Mouse (Mus musculus): ENCODE data around the gene Spindoc. TPM values are rescaled to one million over a fixed set of nuclear protein-coding genes. Genes with fewer than 3 reads are reported as not detected.

The Spindoc gene
- total and polyA plus RNA-seq, 3 experiments: 17.5 to 25.5 (median 18.3) TPM

DNA sequence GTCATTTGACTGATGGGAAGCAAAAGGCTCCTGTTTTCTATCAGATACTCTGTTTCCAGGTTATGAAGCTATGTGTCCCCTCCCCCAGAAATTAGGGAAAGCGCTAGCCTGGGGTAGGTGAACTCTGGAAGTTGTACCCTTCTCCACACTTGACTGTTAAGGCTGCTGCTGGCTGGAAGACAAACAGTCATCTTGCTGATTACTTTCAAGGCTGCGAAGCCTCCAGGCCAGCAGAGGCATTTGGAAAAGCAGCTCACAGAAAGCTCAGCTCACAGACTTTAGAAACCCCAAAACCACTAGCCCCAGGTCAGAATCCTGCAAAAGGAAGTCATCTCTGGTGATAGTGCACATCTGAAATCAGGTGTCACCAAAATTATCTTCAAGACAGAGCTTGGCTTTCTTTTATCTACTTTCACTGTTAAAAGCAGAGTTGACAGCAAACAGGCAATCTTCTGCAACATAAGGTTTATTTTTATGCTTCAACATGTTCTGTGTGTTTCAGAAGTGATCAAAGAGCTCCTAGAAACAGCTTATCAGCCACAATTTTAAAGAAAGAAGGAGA, 44.9 kb downstream of the Spindoc start:
- peak; percentile 45 for DNase-seq

DNA sequence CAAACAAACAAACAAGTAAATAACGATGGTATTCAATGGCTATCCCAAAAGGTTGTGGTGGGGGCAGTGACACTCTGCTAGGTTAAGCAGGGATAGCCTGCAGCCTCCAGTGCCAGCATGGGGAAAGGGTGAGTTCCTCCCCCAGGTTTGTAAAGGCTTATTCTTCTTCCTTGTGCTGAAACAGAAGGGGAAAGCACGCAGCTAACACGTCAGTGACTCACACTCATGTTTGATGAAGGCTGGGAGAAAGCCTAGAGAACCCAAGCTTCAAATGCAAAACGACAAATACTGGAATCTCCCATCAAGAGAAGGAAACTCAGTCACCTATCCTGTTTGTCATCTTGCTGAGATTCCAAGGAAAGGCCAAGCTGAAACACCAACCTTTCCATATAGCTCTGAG, 47.1 kb downstream of the Spindoc start:
- DNase-seq: no peak

DNA sequence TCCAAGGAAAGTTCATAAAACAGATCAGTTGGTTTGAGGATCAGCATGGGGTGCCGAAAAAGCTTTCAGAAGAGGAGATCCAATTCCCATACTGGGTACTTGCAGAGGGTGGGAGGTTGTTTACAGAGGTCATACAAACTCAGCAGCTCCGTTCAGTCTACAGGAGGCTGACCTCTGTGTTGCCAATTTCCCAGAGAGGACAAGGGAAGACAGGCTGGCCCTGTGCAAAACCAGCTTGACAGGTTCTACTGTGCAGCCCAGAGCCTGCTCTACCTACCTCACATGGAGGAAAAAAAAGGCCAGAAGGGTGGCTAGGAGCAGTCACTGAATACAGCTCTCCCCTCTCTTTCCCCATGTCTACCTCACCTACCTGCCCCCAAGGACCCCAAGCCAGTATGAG, 48.7 kb downstream of the Spindoc start:
- DNase-seq: no peak

DNA sequence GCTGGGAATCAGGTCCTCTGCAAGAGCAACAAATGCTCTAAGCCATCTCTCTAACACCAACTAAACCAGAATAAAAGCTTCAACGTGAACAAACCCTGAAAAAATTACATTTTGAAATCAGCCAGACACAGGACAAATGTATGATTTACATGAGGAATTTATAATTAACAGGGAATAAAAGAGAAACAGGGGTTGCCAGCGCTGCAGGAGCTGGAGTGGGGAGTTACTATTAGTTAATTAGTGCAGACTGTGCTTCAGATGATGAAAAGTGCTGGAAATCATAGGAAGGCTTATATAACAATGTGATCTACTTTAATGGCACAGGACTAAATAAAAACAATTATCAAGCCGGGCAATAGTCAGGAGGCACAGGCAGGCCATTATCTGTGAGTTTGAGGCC, 61.4 kb downstream of the Spindoc start:
- DNase-seq: no peak

DNA sequence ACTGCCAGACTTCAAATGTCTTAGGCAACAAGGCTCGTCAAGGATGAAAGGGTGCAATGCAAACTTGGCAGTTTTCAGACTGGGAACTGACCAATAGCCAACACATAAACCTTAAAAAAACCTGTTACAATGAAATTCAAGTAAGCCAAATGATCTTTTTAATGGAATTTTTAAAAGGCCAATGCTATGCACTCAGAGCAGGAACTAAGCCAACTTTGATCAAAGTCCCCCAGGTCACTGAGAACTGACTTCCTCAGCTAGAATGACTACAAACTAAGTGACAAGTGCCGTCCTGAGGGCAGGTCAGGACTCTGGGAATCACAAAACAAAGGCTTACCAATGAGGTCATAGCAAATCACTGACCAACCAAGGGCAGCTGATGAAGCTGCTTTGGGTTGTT, 62.6 kb downstream of the Spindoc start:
- DNase-seq: peak; percentile 57

DNA sequence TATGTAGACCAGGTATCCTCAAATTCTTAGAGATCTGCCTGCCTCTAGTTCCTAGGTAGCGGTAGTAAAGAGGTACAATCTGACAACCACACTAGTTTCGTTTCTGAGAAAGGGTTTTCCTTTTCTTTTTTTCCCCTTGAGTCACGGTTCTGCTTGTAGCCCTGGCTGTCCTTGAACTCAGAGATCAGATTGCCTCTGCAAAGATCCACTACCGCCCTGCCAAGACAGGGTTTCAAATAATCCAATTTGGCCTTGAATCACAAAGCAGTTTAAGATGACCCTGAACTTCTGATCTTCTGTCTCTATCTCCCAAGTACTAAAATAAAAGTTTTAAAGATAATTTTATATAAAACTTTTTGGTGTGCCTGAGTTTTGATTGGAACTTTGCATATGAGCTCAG, 65.1 kb downstream of the Spindoc start:
- DNase-seq: peak; percentile 72

DNA sequence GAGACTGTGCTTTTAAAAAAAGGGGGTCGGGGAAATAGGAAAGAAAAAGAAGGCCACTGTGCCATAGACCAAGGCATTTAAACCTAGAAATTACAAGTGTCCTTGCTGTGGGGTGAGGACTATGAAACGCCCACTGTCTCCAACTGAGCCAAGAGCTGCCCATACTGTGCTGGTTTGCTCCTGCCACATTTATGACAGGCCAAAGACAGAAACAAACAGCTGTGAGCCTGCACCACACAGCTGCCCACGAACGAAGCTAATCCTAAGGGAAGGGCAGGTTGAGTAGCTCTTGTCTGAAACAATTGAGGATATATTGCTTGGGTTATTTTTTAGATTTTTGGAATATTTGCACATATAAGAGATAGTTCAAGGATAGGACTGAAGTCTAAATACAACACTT, 66.0 kb downstream of the Spindoc start:
- no peak for DNase-seq

DNA sequence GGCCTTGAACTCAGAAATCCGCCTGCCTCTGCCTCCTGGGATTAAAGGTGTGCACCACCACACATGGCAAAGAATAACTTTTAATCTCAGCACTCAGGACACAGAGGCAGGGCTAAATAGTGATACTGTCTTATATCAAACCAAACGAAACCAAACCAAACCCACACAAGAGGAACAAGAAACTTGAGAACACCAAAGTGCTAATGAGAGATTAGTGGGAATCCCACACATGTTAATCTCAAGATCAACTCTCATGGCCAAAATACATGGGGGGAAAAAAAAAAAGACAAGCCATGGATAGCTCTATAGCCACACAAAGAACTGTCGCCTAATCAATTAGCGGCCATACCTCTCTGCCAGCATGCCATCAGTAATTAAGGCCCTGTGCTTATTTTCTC, 67.2 kb downstream of the Spindoc start:
- no peak for DNase-seq

DNA sequence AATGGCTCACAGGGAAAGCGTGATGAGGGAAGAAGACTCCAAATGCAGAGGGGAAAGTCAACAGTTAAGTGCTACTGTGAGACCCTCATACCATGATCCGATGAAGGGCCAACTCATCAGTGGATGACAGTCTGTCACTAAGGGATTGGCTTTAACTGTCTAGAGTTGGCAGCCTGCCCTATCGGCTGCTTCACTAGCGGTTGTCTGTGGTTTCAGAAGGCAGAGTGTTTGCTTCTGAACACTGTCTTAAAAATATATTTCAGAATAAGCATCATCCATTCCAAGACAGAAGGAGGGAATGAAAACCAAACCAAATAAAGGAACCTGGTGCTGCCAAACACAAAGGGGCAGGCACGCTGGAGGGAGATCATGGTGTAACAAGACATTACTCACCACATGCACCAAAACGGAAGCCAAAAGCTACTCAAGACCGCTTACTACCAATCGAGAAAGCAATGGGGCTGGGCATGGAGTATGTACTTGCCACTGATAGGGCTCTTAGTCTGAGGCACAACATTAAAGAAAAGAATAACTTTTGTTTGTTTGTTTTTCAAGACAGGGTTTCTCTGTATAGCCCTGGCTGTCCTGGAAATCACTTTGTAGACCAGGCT, 67.7 kb downstream of the Spindoc start:
- DNase-seq: no peak

DNA sequence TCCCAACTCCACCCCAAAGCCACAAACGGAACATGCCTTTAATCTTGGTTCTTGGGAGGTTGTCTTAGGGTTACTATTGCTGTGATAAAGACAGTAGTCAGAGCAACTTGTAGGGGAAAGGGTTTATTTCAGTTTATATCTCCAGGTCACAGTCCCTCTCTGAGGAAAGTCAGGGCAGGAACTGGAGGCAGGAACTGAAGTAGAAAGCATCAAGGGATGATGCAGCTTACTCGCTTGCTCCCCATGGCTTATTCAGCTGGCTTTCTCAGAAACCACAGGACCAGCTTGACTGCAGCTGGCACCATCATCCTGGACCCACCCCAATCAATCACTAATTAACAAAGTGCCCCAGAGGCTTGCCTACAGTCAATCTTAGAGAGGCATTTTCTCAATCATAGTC, 69.1 kb downstream of the Spindoc start:
- DNase-seq: no peak

DNA sequence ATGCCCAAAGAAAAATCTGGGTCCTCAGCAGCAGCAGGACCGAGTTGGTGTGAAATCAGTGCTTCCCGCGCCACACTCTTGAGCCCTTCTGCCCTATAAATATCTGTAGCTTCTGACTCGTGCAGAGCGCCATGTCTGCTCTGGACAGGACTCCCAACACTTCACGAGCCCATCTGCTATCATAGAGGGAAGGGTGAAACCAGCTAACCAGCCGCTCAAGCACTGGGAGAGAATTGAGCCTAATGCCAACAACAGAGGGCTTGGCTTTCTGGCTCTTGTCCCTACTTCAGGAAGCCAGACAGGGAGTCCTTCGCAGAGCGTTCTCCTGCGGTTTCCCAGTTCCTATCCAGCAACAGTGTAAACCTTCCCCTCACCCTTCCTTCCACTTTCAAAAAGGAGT, 71.5 kb downstream of the Spindoc start:
- DNase-seq: no peak

DNA sequence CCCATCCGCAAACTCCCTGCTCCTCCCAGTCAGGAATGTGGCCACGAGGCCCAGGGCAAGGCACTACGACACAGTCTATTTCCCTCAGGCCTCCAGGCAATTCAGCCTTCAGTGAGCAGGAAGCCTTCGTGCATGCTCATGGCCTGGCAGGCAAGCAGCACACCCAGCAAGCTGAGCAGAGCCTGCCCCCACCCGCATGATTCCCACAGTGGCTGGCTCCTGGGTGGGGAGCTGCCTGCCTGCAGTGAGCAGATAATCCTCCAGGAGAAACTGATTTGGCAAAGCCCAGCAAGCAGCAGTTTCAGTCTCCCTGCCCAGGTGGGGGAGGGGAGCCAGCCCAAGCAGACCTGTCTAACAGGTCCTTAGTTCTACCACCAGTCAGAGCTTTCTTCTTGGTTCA, 72.1 kb downstream of the Spindoc start:
- DNase-seq: peak; percentile 46

DNA sequence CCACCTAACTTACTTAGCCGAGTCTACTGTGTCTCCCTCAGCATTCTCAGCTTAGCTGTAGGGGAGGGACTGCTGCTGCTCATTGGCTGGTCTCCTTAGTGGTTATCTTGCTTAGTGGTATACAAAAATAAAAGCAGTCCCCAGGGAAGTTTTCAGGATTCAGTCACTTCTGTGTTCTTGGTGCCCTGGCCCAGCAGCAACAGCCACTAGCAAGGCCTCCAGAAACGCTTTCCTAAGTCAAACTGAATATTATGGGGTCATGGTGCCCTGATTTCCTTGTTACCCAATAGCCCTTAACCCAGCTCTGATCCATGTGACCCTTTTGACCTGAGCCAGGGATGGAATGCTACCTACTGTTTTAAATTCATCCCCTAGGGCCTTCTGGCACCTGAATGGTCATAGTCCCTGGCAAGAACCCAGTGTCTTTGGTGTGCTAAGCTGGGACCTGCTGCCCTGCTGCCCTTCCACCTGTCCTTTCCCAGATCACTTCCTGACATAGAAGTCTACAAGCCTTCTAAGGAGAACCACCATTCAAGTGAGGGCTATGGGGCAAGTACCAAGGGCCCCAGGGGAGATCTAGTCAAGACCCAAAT, 73.0 kb downstream of the Spindoc start:
- DNase-seq: peak; percentile 31

DNA sequence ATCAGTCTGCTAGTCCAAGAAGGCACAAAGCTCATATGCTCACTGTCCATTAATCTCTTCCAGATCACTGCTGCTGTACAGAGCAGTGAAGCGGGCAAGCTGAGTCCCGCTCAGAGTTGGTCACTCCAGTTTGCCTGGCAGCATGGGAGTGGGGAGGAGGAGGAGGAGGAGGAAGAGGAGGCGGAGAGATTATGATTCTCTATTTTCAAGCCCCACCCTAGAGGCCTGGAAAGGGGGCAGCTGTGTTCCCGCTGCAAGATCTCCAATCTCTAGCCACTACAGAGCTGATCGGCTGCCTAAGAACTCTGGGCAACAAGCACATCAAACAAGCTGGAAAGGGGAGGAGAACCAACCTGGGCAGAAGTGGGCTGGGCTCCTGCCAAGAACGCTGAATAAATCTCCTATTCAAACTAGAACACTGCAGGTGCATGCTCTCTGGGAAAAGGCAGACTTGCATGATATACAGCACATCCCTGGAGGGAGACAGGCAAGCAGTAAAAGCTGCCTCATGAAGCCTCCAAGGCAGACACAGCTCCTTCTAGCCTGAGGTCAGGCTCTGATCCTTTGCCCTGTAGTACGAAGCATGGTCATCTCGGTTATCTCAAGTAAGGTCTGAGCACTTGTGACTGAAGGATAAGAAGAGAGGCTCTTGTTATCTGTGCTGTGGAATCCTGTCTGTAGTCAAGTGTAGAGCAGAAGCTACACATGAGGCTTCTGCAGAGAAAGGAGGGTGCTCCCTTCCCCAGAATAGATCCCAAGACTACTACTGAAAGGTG, 74.6 kb downstream of the Spindoc start:
- DNase-seq: peak; percentile 39

DNA sequence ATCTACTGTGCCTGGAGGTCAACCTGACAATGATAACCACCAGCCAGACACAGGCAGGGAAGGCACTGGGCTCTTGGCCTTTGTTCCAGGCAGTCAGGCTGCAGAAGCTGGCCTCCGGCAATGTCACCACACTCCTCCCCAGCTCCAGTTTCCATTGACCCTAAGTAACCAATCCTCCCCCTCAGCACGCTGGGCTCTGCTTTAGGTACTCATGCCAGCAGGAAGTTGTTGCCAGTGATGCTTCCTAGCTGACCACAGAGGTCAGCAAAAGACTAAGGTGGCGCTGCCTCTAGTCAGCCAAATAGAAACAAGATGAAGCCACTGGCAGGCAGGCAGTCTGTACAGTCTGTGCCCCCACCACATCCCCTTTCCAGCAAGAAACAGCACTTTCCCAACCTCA, 75.8 kb downstream of the Spindoc start:
- peak; percentile 42 for DNase-seq

DNA sequence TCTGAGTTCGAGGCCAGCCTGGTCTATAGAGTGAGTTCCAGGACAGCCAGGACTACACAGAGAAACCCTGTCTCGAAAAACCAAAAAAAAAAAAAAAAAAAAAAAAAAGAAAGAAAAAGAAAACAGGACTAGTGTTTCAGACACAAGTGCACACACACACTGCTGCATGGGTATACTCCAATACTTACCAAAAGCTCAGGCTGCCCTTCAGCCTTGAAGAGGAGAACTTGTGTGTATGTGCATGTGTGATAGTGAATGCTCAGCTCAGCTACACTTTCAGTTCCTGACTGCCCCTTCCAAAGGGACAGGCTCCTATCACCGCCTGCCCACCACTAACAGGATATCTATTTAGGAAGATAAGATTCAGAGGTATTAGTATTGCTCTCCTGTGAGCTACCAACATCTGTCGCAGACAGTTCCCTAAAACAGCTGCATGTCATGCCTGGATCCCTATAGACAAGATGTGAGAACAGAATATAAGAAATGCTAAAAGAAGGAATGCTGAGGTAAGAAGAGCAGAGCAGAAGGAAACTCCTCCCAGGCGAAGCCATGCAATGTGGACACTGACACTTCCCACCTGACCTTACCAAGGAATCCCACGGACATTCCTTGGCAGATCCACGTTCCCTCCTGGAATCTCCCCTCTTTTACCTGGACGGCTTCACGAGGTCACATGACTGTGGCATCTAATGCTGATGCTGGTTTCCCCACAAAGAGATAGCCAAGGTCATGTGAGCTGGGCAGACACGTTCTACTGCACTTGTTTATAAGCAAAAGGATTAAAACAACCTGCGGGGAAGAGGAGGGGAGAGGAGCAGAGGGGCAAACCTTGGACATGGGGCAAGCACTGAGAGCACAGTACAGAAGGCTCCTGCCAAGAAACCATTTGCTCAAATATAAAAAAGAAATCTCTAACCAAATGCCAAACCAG, 77.1 kb downstream of the Spindoc start:
- DNase-seq: no peak

DNA sequence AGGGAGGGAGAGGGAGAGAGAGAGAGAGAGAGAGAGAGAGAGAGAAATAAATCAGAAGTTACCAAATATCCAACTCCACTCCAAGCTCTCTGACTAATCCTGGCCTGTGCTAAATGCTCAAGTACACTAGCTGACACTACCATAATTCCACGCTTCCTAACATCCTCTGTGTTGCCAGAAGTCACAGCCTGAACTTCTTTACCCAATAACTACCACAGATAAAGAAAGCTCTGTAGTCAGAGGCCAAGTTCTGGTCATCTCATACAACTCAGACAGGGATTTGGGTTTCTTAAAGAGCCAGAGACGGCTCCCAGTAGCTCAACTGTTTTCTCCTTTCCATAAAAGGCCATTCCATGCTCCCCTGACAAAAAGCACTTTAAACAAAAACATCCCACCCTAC, 78.0 kb downstream of the Spindoc start:
- peak; percentile 34 for DNase-seq

Small RNAs within 50 kb of the gene (microRNA-seq; reads per million reads assigned to microRNA genes)
- 0 reads per million in 2 experiments for gene Mir6991

Other genes with a start within 250 kb of the Spindoc start
- gene Otub1, start 176.7 kb downstream of the Spindoc start, total RNA-seq (2021): 100 to 1,000 TPM; 130 to 138 TPM
- 139 and 141 TPM in 2 replicates for gene Otub1, start 176.7 kb downstream of the Spindoc start, polyA plus RNA-seq (2012; rRNA removed)
- 1,000 to 10,000 TPM; 1,087 to 1,191 TPM for gene Cox8a, start 165.4 kb downstream of the Spindoc start, total RNA-seq (2021)
- gene Cox8a, start 165.4 kb downstream of the Spindoc start, polyA plus RNA-seq (2012; rRNA removed): 2,774 and 3,841 TPM in 2 replicates
- 10 to 100 TPM; 18.5 to 19.9 TPM for gene Naa40, start 141.8 kb downstream of the Spindoc start, total RNA-seq (2021)
- 18.0 and 19.9 TPM in 2 replicates for gene Naa40, start 141.8 kb downstream of the Spindoc start, polyA plus RNA-seq (2012; rRNA removed)
- 1 to 10 TPM; 1.9 to 6.3 TPM for gene Rcor2, start 115.7 kb downstream of the Spindoc start, total RNA-seq (2021)
- 4.7 and 7.4 TPM in 2 replicates for gene Rcor2, start 115.7 kb downstream of the Spindoc start, polyA plus RNA-seq (2012; rRNA removed)
- gene Mark2, start 41.1 kb downstream of the Spindoc start, total RNA-seq (2021): 10 to 100 TPM; 70.2 to 71.5 TPM
- gene Mark2, start 41.1 kb downstream of the Spindoc start, polyA plus RNA-seq (2012; rRNA removed): 104 and 124 TPM in 2 replicates
- 10 to 100 TPM; 18.4 to 26.0 TPM for gene 2700081O15Rik, start 34.6 kb upstream of the Spindoc start, total RNA-seq (2021)
- 46.5 and 52.4 TPM in 2 replicates for gene 2700081O15Rik, start 34.6 kb upstream of the Spindoc start, polyA plus RNA-seq (2012; rRNA removed)
- 100 to 1,000 TPM; 133 to 151 TPM for gene Rtn3, start 100.3 kb upstream of the Spindoc start, total RNA-seq (2021)
- 115 and 137 TPM in 2 replicates for gene Rtn3, start 100.3 kb upstream of the Spindoc start, polyA plus RNA-seq (2012; rRNA removed)
- gene Atl3, start 111.0 kb upstream of the Spindoc start, total RNA-seq (2021): 100 to 1,000 TPM in 1 of 2 experiments, 10 to 100 TPM in 1; 94.1 to 107 TPM
- 10.9 and 14.4 TPM in 2 replicates for gene Atl3, start 111.0 kb upstream of the Spindoc start, polyA plus RNA-seq (2012; rRNA removed)
- gene Pla2g16, start 174.5 kb upstream of the Spindoc start, total RNA-seq (2021): 100 to 1,000 TPM in 1 of 2 experiments, 10 to 100 TPM in 1; 53.9 to 113 TPM
- 10.9 and 13.6 TPM in 2 replicates for gene Pla2g16, start 174.5 kb upstream of the Spindoc start, polyA plus RNA-seq (2012; rRNA removed)
- gene Lgals12, start 224.2 kb upstream of the Spindoc start, total RNA-seq (2021): 10 to 100 TPM; 28.1 to 38.8 TPM
- 9.6 and 20.4 TPM in 2 replicates for gene Lgals12, start 224.2 kb upstream of the Spindoc start, polyA plus RNA-seq (2012; rRNA removed)
- gene Hrasls5, start 229.5 kb upstream of the Spindoc start, total RNA-seq (2021): under 1 TPM in 1 of 2 experiments, not detected in 1; 0.37 TPM
- 1.0 TPM in 1 of 2 replicates, not detected in the other for gene Hrasls5, start 229.5 kb upstream of the Spindoc start, polyA plus RNA-seq (2012; rRNA removed)